Mouse (Mus musculus): Measurements from ENCODE around the gene Ppfia4.

The Ppfia4 gene

DNA sequence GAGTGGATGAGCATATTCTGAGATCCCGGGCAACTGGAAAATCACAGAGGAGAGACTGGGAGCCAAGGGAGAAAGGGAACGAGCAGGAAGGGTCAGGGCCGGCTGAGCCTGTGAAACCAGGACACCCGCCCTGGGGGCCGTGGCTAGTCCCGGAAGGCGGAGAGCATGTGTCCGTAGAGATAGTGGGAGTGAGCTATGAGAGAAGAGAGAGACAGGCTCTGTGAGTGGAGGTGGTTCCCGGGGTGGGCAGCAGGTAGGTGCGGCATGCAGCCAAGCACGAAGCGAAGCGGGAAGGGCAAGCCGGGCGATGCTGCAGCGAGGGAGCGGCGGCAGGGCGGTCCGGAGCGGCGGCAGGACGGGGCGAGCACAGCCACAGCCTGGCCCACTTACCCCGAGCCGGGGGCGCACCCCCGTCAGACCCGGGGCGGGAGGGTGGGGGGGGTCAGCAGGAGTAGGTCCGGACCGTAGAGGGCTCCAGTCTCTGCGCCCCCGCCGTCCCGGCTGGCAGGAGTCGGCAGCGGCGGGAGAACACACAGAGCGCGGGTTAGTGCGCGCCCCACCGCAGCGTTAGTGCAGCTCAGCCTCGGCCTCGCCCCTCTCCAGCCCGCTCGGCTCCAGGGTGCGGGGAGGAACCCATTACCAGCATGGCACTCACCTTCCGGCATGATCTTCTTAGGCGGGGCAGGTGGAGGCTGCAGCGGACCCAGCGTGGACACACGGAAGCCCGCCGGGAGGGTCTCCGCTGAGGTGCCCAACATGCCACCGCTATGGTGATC, 33.9 kb downstream of the Ppfia4 start:
- DNase-seq (ENCODE audit: low spot score in 2 of 2), result no peak

DNA sequence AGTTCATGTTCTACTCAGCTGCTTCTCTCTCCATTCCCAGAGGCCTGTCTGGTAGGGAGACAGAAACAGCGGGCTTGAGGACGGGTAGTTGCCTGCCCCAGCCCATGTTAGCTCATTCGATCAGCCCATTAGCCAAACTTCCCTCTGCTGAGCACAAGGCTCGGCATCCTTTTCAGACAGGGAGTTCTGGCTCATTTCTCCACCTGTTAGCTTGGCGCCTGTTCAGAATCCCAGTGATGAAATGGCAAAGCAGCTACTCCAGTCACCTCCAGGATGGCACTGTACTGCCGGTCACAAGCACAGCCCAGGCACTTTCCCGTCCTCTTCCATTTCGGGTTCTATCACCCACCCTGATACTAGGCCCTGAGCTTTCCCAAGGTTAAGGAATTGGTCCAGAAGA, 35.5 kb downstream of the Ppfia4 start:
- no peak for DNase-seq (ENCODE audit: low spot score in 2 of 2)

DNA sequence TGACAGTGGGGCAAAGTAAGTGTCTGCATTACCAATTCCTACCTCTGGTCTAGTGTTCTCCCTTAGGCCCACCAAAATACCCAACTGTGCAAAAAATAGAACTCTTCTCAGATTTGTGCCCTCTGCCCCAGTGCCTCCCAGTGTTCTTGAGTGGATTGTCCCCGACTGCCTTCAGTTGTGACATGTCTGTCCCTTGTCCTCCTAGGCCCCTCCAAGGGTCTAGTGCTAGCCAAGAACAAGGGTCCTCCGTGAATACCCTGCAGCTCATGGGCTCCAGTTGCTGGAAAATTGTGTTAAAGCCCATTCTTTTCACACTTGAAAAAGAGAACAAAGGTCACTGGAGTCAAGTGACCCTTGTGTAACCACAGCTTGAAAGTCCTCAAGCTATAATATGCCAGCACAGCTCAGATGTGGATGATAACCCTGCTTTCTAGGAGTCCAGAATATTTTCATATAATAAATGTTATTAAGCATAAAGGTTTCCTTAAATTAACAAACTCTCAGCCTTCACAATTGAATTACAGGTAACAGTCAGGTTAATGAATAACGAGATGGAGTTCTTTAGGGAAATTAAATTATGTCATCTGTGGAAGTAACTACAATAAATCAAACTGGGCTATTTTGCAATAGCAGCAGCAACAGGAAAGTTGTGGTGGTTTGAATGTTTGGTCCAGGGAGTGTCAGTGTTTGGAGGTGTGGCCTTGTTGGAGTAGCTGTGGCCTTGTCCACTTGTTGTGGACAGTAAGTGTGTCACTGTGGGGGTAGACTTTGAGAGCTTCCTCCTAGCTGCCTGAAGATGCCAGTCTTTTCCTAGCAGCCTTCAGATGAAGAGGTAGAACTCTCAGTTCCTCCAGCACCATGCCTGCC, 38.8 kb downstream of the Ppfia4 start:
- no peak for DNase-seq (ENCODE audit: low spot score in 2 of 2)

DNA sequence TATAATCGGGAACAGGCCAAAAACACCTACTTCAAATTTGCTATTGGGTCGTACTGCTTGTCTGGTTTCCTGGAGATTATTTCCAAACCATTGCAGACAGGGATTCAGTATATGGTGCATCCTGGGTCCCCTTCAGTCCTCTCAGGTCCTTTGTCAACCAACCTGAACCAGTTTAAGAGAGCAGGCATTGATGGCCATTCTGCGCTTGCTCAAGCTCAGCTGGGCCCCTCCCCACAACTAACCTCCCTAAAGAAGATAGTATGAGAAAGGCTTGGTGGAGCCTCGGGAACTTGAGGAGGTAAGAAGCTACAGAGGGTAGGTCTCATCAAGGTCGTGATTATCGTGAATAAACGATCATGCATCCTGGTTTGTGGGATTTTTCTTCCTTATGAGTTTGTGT, 39.5 kb downstream of the Ppfia4 start:
- DNase-seq (ENCODE audit: low spot score in 2 of 2), result no peak

GRCm38 (mm10) chr1:134292601-134293000, 40.1 kb downstream of the Ppfia4 start:
- no peak for DNase-seq (ENCODE audit: low spot score in 2 of 2)

- DNase-seq (ENCODE audit: low spot score in 2 of 2), result no peak
Measured at GRCm38 (mm10) chr1:134292073-134292472, 40.7 kb downstream of the Ppfia4 start.

- no peak for DNase-seq (ENCODE audit: low spot score in 2 of 2)
Measured at GRCm38 (mm10) chr1:134291555-134291954, 41.2 kb downstream of the Ppfia4 start.

GRCm38 (mm10) chr1:134290909-134291308, 41.8 kb downstream of the Ppfia4 start:
- no peak for DNase-seq (ENCODE audit: low spot score in 2 of 2)

GRCm38 (mm10) chr1:134290300-134290699, 42.4 kb downstream of the Ppfia4 start:
- no peak for DNase-seq (ENCODE audit: low spot score in 2 of 2)

DNA sequence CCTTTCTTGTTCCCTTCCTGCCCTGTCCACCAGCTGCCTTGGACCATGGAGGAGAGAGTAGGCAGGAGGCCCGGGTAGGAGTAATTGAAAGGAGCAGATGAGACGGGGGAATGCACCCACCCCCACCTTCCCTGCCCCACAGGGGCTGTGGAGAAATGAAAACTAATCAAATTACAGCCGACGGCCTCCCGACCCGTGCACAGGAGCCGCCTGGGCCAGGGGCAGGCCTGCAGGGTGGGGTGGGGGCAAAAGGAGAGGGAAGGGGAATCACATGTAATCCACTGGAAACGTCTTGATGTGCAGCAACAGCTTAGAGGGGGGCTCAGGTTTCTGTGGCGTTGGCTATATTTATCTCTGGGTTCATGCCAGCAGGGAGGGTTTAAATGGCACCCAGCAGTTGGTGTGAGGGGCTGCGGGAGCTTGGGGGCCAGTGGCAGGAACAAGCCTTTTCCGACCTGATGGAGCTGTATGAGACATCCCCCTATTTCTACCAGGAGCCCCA, 43.1 kb downstream of the Ppfia4 start, which contains the start of gene Myog:
TSS of gene Myog (plus strand) at position 392 of the 502 bp plus-strand sequence.
- DNase-seq (ENCODE audit: low spot score in 2 of 2), result no peak

- no peak for DNase-seq (ENCODE audit: low spot score in 2 of 2)
Measured at GRCm38 (mm10) chr1:134288239-134288638, 44.5 kb downstream of the Ppfia4 start.

DNA sequence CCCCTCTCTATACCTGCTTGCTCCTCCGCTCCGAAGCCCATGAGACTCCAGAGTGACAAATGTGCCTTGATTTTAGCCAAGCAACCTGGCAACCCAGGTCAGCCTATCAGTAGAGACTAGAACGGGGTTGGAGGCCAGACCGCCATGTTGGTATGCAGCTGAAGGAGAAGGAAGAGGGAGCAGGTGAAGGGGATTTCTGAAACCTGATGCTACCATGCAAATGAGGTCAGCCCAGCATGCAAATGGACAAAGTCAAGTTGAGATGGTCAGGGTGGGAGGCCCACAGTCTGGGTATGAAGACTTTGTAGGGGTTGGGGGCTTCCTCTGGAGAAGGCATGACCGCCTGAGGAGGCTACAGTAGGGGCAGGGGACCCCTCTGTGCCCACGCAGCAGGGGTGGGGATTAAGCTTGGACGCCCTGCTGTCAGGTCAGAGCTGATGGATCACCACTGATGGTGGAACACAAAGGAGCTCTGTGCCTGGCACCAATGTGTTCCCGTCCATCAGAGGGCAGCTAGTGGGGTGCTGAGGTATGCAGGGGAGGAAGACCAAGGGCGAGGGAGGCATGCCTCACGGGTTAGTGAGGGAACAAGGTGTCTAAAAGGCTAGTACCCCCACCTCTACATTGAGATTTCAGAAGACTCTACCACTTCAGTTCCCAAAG, 47.1 kb downstream of the Ppfia4 start:
- DNase-seq (ENCODE audit: low spot score in 2 of 2), result no peak

DNA sequence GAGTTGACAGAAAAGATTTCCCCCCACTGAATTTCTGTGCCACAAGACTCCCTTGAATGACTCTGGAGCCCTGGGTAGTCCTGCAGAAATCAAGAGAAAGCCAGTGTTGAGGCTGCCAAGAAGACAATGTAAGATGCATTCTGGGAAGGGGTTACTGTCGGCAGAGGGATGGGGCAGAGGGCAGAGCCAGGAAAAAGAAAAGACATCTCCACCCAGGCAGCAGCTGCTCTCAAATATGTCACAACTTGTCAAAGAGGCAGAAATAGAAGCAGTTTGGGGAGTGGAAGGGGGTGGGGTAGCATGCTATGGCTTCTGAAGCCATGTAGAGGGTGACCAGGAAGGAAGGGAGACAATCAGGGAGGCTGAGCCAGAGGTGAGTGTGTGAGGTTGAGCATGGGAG, 49.6 kb downstream of the Ppfia4 start:
- no peak for DNase-seq (ENCODE audit: low spot score in 2 of 2)

DNA sequence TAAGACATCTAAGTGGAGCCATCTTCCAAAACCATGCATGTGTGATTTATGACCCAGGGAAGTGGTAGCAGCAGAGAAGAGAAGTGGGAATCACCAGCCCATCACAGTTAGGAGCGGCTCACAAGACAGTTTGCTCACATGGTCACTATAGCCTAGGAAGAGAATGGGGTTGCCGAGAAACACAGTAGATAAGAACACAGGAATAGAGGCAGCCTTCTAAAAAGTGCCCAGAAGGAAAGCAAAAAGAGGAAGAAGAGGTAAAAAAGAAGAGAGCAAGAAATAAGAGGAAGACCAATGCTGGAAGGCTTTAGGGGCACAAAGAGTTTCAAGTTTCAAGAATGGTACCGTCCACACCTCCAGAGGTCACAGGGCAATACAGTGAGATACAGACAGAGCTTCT, 50.4 kb downstream of the Ppfia4 start:
- DNase-seq (ENCODE audit: low spot score in 2 of 2), result no peak

GRCm38 (mm10) chr1:134281563-134281962, 51.2 kb downstream of the Ppfia4 start:
- no peak for DNase-seq (ENCODE audit: low spot score in 2 of 2)

DNA sequence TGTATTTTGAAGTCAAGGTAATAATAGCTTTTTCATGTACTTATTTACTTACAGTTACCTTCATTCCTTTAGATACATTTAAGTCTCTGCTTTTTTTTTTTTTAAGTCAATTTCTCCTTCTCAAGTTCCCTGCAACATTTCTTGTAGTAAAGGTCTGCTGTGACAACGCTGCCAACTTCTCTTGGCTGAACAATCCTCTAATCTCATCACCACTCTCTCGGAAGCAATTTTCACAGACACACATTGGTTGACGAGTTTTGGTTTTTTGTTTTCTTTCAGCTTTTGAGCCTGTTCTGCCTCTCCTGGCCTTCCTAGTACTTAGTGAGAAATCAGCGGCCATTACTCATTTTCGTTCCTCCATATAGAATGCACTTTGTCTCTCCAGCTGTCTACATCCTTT, 52.6 kb downstream of the Ppfia4 start:
- DNase-seq (ENCODE audit: low spot score in 2 of 2), result no peak

GRCm38 (mm10) chr1:134276823-134277222, 55.9 kb downstream of the Ppfia4 start:
- DNase-seq (ENCODE audit: low spot score in 2 of 2), result no peak

GRCm38 (mm10) chr1:134275616-134276464, 56.9 kb downstream of the Ppfia4 start:
- DNase-seq (ENCODE audit: low spot score in 2 of 2), result no peak

DNA sequence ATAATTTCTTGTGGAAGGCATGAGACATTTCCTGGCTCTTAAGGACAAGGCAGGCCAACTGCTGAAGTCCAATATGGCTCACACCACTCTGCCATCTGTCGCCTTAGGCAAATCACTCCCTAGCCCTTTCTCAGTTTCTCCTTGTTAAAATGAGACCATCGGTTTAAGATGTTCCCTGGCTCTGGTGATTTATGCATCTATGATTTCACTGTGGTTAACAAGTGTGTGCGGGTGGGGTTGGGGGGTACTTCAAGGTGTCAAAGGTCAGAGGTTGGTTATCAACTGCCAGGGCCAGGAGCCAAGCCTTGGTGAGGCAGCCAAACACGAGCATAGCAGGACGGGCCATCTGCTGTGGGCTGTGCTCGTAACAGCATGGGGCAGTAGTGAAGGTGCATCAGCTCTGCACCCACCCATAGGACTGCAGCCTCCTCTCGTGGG, 58.2 kb downstream of the Ppfia4 start:
- DNase-seq (ENCODE audit: low spot score in 2 of 2), result no peak

DNA sequence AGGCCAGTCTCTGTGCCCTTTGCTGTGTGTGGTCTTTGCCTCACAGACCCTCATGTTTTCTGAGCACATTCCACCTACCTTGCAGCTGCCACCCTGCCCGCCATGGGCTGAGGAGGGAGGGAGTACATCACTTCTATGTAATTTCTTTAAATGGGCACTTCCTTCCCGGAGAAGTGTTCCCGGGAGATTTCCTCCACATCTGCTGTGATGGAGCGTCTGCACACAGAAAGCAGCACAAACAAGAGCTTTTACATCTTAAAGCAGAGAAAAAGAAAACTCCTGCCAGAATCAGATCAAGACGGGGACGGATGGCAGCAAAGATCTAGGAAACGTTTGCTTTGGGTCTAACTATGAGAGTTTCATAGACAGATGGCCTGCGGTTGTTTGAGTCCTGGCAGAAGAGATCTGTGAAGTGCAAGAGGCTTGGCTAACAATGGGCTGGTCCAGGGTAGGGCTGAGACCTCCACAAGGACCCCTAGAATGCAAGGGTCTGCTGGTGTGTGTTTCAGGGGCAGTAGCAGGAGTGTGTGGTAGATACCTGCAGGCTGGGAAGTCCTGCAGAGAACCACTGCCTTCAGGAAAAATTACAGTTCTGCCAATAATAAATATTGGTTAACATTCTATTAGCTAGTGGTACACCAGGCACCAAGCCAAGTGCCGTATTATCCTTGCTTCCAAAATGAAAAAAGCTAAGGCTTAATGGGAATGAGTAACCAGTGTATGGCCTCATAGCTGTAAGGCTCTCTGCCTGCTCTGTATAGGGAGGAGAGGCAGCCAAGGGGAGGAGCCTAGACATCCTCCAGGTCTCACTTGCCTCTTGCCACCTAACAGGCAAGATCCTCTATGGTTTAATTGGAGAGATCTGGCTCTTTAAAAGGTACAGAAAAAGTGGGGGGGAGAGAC, 59.0 kb downstream of the Ppfia4 start:
- no peak for DNase-seq (ENCODE audit: low spot score in 2 of 2)

Data from urinary bladder, postnatal 36 days (tissue).